In genomic region chr16:82521582-82521981, GRCm38 (mm10) we compare ENCODE assay signal across 17 mouse cellular contexts.
DNase-seq lines count a peak whose midpoint lies in the region; ATAC-seq and TF ChIP-seq lines count a peak whose summit lies in the region.
"Had no signal": no experiment of that assay in that cellular context is flagged by ENCODE, and none has a peak within 500 bp of the region (broad histone marks: within the 10 kb centered on the region; RNA-seq: fewer than 3 reads in every experiment).

No protein-coding gene starts in this region.

- H3K4me1 ChIP-seq in lung, embryonic 14.5 days (ENCODE audit: insufficient read depth) = no peaks in the 10 kb centered on the region
- no peaks in the 10 kb centered on the region for H3K4me1 ChIP-seq in lung, adult 2 months (ENCODE audit: control insufficient read depth, insufficient read depth, low read length)
- H3K4me1 ChIP-seq: liver, embryonic 12.5 days; midbrain, embryonic 13.5 days had no signal

- no peaks in the 10 kb centered on the region for H3K27me3 ChIP-seq in lung, embryonic 14.5 days (ENCODE audit: insufficient read depth, low read length)
- H3K27me3 ChIP-seq: liver, embryonic 12.5 days; midbrain, embryonic 13.5 days had no signal

- H3K27ac ChIP-seq in gastrocnemius, adult 2 months = no peak overlapping the region
- no peak overlapping the region for H3K27ac ChIP-seq in lung, embryonic 14.5 days (ENCODE audit: low read depth)
- H3K27ac ChIP-seq: liver, embryonic 12.5 days; midbrain, embryonic 13.5 days had no signal

- TF ChIP-seq POLR2A in lung, adult 2 months (IDR thresholded peaks at IDR 0.05; ENCODE audit: borderline replicate concordance, extremely low read depth, low read depth, low read length) = no peak

- no peak for DNase-seq in gastrocnemius, adult 2 months
- DNase-seq in gastrocnemius, postnatal 36 days = no peak
- peak; percentile 33 for DNase-seq in lung, embryonic 14.5 days
- DNase-seq in lung, adult 2 months = no peak
- DNase-seq in brain, adult 2 months (ENCODE audit: low read depth, low spot score) = peak; percentile 17
- peak; percentile 16 for DNase-seq in telencephalon, adult 2 months (ENCODE audit: low read depth, low spot score)
- DNase-seq in heart, adult 8-10 months (ENCODE audit: low spot score) = no peak
- DNase-seq: adrenal gland, adult 8-10 months; cerebellum, adult 2 months; heart, postnatal 10 days; kidney, adult 9 months; spleen, adult 18-20 months had no signal

- no peaks in the 10 kb centered on the region for H3K36me3 ChIP-seq in lung, embryonic 14.5 days (ENCODE audit: insufficient read depth)
- H3K36me3 ChIP-seq: G1E; liver, embryonic 12.5 days; midbrain, embryonic 13.5 days had no signal

- H3K9ac ChIP-seq in lung, embryonic 14.5 days = no peak overlapping the region
- H3K9ac ChIP-seq: liver, embryonic 12.5 days; midbrain, embryonic 13.5 days had no signal

- no peaks in the 10 kb centered on the region for H3K9me3 ChIP-seq in lung, embryonic 14.5 days (ENCODE audit: low read depth, low read length)
- H3K9me3 ChIP-seq: G1E; liver, embryonic 12.5 days; midbrain, embryonic 13.5 days had no signal

- no peak overlapping the region for H3K4me3 ChIP-seq in gastrocnemius, adult 2 months
- H3K4me3 ChIP-seq in lung, embryonic 14.5 days (ENCODE audit: low read depth, low read length) = no peak overlapping the region
- H3K4me3 ChIP-seq in lung, adult 2 months (replicated peaks; ENCODE audit: extremely low read depth, low read depth, low read length) = no peak overlapping the region
- H3K4me3 ChIP-seq: erythroblast, embryonic 14.5 days; liver, embryonic 12.5 days; midbrain, embryonic 13.5 days had no signal

- no peak overlapping the region for H3K4me2 ChIP-seq in lung, embryonic 14.5 days
- H3K4me2 ChIP-seq: liver, embryonic 12.5 days; midbrain, embryonic 13.5 days had no signal

- intact Hi-C loops in gastrocnemius, adult 2 months (cut with DNase I) = no loop called here
- intact Hi-C loops in gastrocnemius, postnatal 36 days (cut with DNase I) = no loop called here

- TF ChIP-seq CTCF in gastrocnemius, adult 2 months (IDR thresholded peaks at IDR 0.05) = peak; percentile 8; the same call in 1 of the 2 replicates
- TF ChIP-seq CTCF in lung, embryonic 14.5 days (IDR thresholded peaks at IDR 0.05; ENCODE audit: low read depth) = 0 out of 2 replicates have a peak, but pooled peaks have one; percentile 9
- TF ChIP-seq CTCF in lung, adult 2 months (IDR thresholded peaks at IDR 0.05; ENCODE audit: insufficient read depth, low read length) = no peak

- no peak for ATAC-seq in lung, embryonic 14.5 days (ENCODE audit: insufficient read depth)
- ATAC-seq: CD4-positive, CD25-positive, alpha-beta regulatory T cell, adult 4 months; liver, embryonic 12.5 days; midbrain, embryonic 13.5 days had no signal

Comparison
In these comparisons a context has a peak if more than half of its experiments do, and no peak if none do; other contexts are left out.
1. DNase-seq: peak in lung, embryonic 14.5 days (single experiment), brain, adult 2 months (single experiment) and telencephalon, adult 2 months (single experiment); none in gastrocnemius, adult 2 months (single experiment), gastrocnemius, postnatal 36 days (0 of 2), lung, adult 2 months (single experiment) and heart, adult 8-10 months (single experiment).